Mouse (Mus musculus) liver, adult (tissue): Measurements from ENCODE around the gene Ssmem1.

Experiments used
- GATA4 ChIP-seq: IDR thresholded peaks from 2 replicates; pipeline ENCODE4 v1.6.1; 2014; ENCODE audit warnings: mild to moderate bottlenecking, low read length; ENCODE audit not compliant: insufficient replicate concordance

The Ssmem1 gene

GRCm38 (mm10) chr6:30546571-30547273, 37.1 kb downstream of the Ssmem1 start:
- TF ChIP-seq GATA4: no peak

DNA sequence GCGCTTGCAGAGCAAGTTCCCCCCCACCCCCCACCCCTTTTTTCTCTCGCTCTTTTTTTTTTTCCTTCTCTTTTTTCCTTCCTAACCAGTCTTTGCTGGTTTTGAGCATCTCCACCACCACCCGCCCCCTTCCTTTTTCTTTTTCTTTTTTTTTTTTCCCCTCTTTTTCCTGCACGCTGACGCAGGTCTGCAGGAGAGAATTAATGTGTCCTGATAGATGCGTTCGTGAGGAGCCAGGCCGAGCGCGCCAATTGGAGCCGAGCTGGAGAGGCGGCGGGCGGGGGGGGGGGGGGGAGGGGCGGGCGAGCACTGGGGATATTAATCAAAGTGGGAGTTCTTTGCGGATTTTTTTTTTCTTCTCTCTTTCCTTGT, 37.6 kb downstream of the Ssmem1 start:
- TF ChIP-seq GATA4: no peak

GRCm38 (mm10) chr6:30547656-30548306, 38.1 kb downstream of the Ssmem1 start:
- no peak for TF ChIP-seq GATA4

GRCm38 (mm10) chr6:30549231-30549761, 39.6 kb downstream of the Ssmem1 start:
- no peak for TF ChIP-seq GATA4

GRCm38 (mm10) chr6:30550496-30551192, 41.0 kb downstream of the Ssmem1 start:
- no peak for TF ChIP-seq GATA4

GRCm38 (mm10) chr6:30551193-30551515, 41.5 kb downstream of the Ssmem1 start:
- no peak for TF ChIP-seq GATA4

DNA sequence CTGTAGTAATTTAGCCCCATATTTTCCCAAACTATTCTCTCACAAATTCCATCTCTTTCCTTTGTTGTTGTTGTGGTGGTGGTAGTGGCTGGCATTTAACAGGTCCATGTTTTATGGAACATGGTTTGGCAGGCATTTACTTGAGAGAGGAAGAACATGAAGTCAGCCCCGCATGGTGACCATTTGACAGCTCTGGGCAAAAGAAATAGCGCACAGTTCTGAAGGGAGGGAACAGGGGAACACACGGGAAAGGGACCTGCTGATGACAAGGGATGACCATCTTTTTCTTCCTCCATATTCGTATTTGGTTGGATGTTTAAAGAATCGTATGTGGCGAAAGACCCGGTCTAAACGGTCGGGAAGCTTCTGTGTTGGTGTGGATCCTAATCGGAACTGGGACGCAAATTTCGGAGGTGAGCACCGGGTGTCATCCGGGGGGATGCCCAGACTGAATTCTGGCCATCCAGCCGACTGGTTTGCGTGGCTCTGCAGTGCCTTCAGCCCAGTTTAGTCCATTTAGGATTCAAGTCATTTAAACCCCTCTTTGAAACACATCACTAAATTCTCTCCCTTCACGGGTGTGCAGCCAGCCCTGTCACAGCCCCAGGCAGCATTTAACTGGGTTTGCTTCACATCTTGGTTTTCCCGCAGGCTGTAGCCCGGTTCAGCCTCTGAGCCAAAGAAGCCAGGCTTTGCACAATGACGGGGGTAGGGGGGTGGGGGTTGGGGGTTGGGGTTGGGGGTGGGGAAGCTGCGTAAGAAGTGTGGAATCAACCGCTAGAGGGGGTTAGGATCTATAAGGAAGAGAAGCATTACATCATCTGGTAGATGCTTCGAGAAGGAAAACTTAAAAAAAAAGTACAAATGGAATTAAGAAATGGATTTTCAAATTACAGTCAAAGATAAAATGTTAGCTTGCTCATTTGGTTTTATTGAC, 42.3 kb downstream of the Ssmem1 start:
- no peak for TF ChIP-seq GATA4

GRCm38 (mm10) chr6:30552628-30553027, 43.0 kb downstream of the Ssmem1 start:
- TF ChIP-seq GATA4: no peak

GRCm38 (mm10) chr6:30553381-30554010, 43.8 kb downstream of the Ssmem1 start:
- TF ChIP-seq GATA4: no peak

DNA sequence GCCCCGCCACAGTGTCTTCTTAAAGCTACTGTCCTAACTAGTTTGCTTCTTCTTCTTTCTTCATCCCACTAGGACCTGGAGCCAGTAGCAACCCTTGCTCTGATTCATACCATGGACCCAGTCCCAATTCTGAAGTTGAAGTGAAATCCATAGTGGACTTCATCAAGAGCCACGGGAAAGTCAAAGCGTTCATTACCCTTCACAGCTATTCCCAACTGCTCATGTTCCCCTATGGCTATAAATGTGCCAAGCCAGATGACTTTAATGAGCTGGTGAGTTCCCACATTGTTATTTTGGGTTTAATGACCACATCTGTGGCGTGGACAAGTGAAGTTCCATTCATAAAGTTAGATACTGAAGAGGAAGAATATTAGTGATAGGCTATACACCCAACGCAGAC, 44.4 kb downstream of the Ssmem1 start:
- no peak for TF ChIP-seq GATA4

DNA sequence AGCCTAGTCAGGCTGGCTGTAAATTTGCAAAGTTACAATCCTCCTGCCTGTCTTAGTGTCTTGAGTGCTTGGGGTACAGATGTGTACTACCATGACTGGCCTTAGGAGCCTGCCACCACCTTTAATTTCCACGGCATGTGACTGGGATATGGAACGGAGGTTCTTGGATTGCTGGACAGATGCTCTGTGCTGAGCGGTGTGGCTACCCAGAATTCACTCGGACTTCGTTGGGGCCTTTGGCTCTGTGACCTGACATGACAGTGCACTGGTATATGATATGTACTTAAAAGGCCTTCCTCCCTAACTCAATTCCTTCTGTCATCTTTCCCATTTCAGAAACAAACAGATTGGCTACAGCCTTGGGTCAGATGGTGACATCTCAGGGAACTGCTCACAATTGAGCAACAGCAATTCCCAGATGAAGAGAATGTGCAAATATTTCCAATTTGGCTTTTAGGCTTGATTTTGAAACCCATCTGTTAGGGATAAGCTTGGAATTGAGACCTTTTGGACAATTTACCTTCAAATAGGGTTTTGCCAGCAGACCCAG, 45.0 kb downstream of the Ssmem1 start:
- TF ChIP-seq GATA4: no peak

DNA sequence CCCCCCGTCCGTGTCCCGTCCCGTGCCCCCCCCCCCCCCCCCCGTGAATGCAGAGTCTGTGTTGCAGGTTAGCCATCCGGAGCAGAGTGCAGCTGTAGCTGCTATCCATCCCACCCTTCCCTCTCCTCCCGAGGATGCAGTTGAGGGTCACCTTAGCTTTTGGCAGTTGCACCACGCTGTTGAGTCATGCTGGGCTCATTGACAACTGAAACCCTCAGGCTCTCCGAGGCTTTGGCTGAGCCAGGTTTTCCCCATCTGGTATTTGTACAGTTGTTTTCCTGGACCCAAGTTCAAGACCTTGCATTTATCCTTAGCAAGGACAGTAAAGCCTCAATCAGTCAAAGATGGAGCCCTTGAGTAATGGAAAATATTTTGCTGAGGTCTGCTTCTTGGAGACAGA, 46.4 kb downstream of the Ssmem1 start:
- no peak for TF ChIP-seq GATA4

DNA sequence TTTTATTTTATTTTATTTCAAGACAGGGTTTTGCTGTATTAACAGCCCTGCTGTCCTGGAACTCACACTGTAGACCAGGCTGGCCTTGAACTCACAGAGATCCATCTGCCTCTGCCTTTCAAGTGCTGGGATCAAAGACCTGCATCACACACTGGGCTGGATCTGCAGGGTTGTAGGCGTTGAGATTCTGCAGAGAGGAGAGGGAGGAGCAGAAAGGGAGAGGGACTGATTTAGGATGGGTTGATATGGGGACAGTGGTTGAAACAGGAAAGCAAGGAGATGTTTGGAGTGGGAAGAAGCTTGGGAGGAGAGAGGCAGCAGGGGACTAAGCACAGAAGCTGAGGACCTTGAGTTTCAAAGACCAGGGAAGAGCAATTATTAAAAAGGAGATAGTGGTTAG, 50.1 kb downstream of the Ssmem1 start:
- no peak for TF ChIP-seq GATA4

- no peak for TF ChIP-seq GATA4
Measured at GRCm38 (mm10) chr6:30562132-30562531, 52.5 kb downstream of the Ssmem1 start.
